Mouse (Mus musculus) thymus, adult 2 months (tissue): ENCODE results near the gene Fam227b. TPM values are rescaled to one million over a fixed set of nuclear protein-coding genes. Genes with fewer than 3 reads are reported as not detected.

Experiments
- DNase-seq: peaks from one replicate; pipeline ENCODE4 v3.0.0; 2021
- H3K27ac ChIP-seq: fragments of 200-500 bp; 2 replicates; pipeline ENCODE4 v1.5.1; 2012; ENCODE audit warnings: low read length, control low read depth; ENCODE audit not compliant: control insufficient read depth, insufficient read depth
- H3K27me3 ChIP-seq: fragments of 200-500 bp; 2 replicates; pipeline ENCODE4 v1.6.1; 2012; ENCODE audit warnings: mild to moderate bottlenecking, low read length, moderate library complexity, mixed read lengths; ENCODE audit not compliant: control insufficient read depth, insufficient read depth
- H3K36me3 ChIP-seq: fragments of 200-500 bp; 2 replicates; pipeline ENCODE4 v1.6.1; 2012; ENCODE audit warnings: mild to moderate bottlenecking, low read length, moderate library complexity; ENCODE audit not compliant: control insufficient read depth, insufficient read depth
- H3K4me1 ChIP-seq: fragments of 200-500 bp; replicated peaks from 2 replicates; pipeline ENCODE4 v1.6.1; 2012; ENCODE audit warnings: low read length; ENCODE audit not compliant: control insufficient read depth, insufficient read depth
- H3K4me3 ChIP-seq: fragments of 200-500 bp; 2 replicates; pipeline ENCODE4 v1.5.1; 2012; ENCODE audit warnings: mild to moderate bottlenecking, low read length, control low read depth, moderate library complexity; ENCODE audit not compliant: control insufficient read depth, insufficient read depth
- CTCF ChIP-seq: fragments of 200-500 bp; IDR thresholded peaks from 2 replicates; pipeline ENCODE4 v1.5.1; 2012; ENCODE audit warnings: mild to moderate bottlenecking, control low read depth, low read length, moderate library complexity, borderline replicate concordance; ENCODE audit not compliant: control insufficient read depth, poor library complexity, insufficient read depth; ENCODE audit errors: extremely low read depth
- POLR2A ChIP-seq: fragments of 200-500 bp; IDR thresholded peaks from 2 replicates; pipeline ENCODE4 v1.6.1; 2012; ENCODE audit warnings: mild to moderate bottlenecking, low read length, control low read depth, moderate library complexity; ENCODE audit not compliant: control insufficient read depth, poor library complexity, insufficient read depth; ENCODE audit errors: extremely low read depth
- WGBS: fragments of 180-500 bp; shearing (Covaris S2); methylation state at CpG from one replicate; pipeline ENCODE4 v1.1.7; 2018; 5-methylcytosine and 5-hydroxymethylcytosine counted together
- polyA plus RNA-seq: library from polyadenylated mRNA; depleted of rRNA; stranded (reverse); fragments of >200 nt; gene quantifications from 2 replicates; pipeline ENCODE4 v1.2.3, GENCODE M21; 2012

The Fam227b gene
- polyA plus RNA-seq, 1 experiment, result not detected

DNA sequence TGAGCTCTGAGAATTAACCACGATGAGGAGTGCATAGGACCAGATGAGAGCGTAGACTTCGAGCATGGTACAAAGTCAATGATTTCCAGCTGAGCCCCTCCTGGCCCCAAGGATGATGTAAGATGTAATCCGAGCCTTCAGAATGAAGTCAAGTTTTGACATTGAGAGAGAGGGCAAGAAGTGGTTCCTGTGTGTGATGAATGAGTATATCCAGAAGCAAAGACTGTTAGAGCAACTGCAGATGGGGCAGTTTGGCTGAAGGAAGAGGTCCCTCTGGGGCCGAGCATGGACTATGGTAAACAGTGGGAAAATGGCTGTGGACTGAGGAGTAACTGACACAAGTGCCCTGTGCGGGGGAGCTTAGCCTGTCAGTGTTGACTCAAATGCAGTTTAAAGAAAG is 178.6 kb downstream of the Fam227b start:
- H3K27me3 ChIP-seq, result no peaks in the 10 kb centered on the region
- H3K36me3 ChIP-seq, result no peaks in the 10 kb centered on the region
- no peaks in the 10 kb centered on the region for H3K4me1 ChIP-seq
- no peak for DNase-seq
- no peak overlapping the region for H3K27ac ChIP-seq
- TF ChIP-seq CTCF (no peak), POLR2A (no peak)
- 95% methylated on average over 6 of the region's 6 CpGs for WGBS
- H3K4me3 ChIP-seq, result no peak overlapping the region

DNA sequence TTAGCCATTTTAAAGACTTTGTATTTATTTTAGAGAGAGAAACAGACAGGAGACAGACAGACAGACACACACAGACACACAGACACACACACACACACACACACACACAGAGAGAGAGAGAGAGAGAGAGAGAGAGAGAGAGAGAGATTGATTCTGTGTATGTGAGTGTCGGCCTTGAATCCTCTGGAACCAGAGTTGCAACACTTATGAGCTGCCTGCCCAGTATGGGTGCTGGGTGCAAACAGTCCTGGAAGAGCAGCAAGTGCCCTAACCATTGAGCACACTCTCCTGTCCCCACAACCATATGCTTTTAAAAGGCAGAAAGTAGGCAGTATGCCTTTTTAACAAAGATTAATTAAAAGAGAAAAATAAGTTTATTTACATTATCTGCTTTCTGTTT is 183.0 kb downstream of the Fam227b start:
- TF ChIP-seq POLR2A (no peak), CTCF (no peak)
- no peak overlapping the region for H3K4me3 ChIP-seq
- H3K27me3 ChIP-seq, result no peaks in the 10 kb centered on the region
- no peaks in the 10 kb centered on the region for H3K36me3 ChIP-seq
- no peaks in the 10 kb centered on the region for H3K4me1 ChIP-seq
- DNase-seq, result no peak
- no peak overlapping the region for H3K27ac ChIP-seq
- WGBS, result 95% methylated on average over 1 of the region's 1 CpGs

DNA sequence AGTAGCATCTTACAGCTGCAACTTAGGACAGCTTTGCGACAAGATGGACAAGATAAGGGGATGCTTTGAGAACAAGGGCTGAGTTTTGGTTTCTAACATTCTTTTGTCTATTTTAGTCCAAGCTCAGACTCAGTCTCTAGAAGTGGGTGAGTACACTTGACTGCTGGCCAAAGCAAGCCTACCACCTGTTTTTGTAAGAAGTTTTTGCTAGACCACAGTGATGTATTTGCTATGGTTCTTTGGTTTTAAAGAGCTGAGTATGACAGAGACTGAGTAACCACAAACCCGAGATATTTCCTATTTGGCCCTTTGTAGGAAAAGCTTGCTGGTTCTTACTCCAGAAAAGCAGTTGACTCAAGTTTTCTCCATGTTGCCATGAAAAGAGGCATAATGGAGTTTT is 203.6 kb downstream of the Fam227b start:
- Histone ChIP-seq H3K27me3 (no peaks in the 10 kb centered on the region), H3K36me3 (peaks cover 4% of the 10 kb centered on the region; the same call in 1 of the 2 replicates), H3K4me1 (no peaks in the 10 kb centered on the region), H3K4me3 (no peak overlapping the region), H3K27ac (no peak overlapping the region)
- DNase-seq, result no peak
- TF ChIP-seq CTCF (no peak), POLR2A (no peak)
- 13% methylated on average over 2 of the region's 2 CpGs for WGBS

DNA sequence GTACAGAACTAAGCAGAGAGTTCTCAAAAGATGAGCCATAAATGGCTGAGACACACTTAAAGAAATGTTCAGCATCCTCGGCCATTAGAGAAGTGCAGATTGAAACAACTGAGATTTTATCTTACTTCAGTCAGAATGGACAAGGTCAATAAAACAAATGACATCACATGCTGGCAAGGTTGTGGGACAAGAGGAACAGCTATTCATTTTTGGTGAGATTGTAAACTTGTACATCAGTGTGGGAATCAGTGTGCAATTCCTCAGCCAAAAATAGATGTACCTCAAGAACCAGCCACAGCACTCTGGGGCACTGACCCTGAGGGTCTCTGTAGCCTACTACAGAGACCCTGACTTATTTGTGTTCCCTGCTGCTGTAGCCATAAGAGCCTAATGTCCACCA is 208.5 kb downstream of the Fam227b start:
- no peak overlapping the region for H3K4me3 ChIP-seq
- H3K4me1 ChIP-seq, result no peaks in the 10 kb centered on the region
- H3K27ac ChIP-seq, result no peak overlapping the region
- no peak for TF ChIP-seq CTCF
- no peak for TF ChIP-seq POLR2A
- no peaks in the 10 kb centered on the region for H3K36me3 ChIP-seq
- WGBS, result 96% methylated on average over 1 of the region's 1 CpGs
- H3K27me3 ChIP-seq, result no peaks in the 10 kb centered on the region
- no peak for DNase-seq

DNA sequence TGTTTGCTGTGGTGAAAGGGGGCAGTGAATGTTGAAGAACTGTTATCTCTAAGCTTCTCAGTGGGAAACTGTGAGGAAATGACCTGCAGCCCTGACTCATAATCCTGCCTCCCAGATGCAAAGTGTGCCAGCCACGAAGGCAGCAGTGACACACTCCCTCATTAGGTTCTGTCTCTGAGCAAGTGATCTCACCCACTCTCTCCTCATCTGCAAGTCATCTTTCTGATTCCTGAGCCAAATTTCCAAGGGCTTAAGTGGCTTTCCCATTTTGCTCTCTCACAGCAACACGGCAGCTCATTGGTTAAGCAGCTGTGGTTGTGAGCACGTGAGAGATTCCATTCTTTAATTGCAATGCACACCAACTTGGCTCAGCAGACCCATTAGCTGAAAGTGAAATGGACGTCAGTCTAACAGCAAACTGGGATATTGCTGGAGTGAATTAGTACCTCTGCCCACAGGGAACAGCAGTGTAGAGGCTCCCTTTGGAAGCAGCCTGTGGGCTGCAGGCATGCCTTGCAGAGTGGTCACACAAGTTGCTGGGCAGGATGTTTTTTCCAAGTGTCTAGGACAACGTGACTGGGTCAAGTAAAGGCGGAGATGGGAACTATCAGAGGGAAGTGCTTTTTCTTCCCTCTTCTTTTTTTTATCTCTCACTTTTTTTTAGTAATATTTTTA is 210.6 kb downstream of the Fam227b start:
- no peak for DNase-seq
- TF ChIP-seq POLR2A (no peak), CTCF (no peak)
- Histone ChIP-seq H3K4me3 (no peak overlapping the region), H3K27me3 (no peaks in the 10 kb centered on the region), H3K36me3 (no peaks in the 10 kb centered on the region), H3K4me1 (no peaks in the 10 kb centered on the region), H3K27ac (no peak overlapping the region)
- WGBS, result 97% methylated on average over 6 of the region's 6 CpGs

DNA sequence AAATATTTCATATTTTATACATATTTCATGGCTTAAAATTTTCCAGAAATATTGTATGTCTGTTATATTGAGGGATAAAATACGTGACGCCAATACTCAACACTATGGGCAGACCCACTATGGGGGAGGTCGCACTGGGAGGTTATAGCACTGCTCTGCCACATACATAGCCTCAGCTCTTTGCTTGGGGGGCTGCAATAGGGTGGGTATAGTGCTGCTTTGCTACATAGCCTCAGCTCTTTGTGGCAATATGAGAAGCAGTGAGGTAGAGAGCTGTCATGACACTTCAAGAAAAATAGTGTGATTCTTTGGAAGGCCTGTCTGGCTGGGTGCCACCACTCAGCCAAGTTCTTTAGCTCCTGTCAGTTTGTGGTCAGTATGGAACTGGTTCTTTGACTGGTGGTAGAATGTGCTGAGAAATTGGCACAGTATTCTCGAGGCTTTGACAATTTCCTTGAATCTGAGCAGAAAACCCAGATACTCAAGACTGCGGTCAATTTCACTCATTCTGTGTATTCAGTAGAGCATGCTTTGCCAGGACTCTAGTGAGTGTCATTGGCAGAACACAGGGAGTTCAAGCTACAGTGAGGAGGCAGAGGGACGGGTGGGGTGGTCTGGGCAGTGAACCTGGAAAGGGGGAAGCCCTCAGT is 212.7 kb downstream of the Fam227b start:
- 78% methylated on average over 6 of the region's 6 CpGs for WGBS
- no peak for TF ChIP-seq POLR2A
- TF ChIP-seq CTCF, result no peak
- Histone ChIP-seq H3K27me3 (no peaks in the 10 kb centered on the region), H3K36me3 (no peaks in the 10 kb centered on the region), H3K4me3 (no peak overlapping the region), H3K4me1 (no peaks in the 10 kb centered on the region), H3K27ac (no peak overlapping the region)
- no peak for DNase-seq
